Mouse (Mus musculus) heart, postnatal 0 days (tissue): ENCODE results near the gene Pimreg. TPM values are rescaled to one million over a fixed set of nuclear protein-coding genes. Genes with fewer than 3 reads are reported as not detected.

Experiments
- ATAC-seq: fragments of 200-750 bp; cut with Nextera tagmentation; 2 replicates; pipeline ENCODE4 v1.8.0; 2017; ENCODE audit warnings: low read depth, moderate number of reproducible peaks, moderate library complexity; ENCODE audit not compliant: insufficient read depth
- DNase-seq: peaks from one replicate; pipeline ENCODE4 v3.0.0-alpha.2; 2016; ENCODE audit warnings: low spot score
- H3K27ac ChIP-seq: fragments of 300-500 bp; sonication (generic); 2 replicates; pipeline ENCODE4 v1.5.1; 2014; ENCODE audit warnings: low read depth, mild to moderate bottlenecking
- H3K27me3 ChIP-seq: fragments of 300-500 bp; sonication (generic); 2 replicates; pipeline ENCODE4 v1.6.1; 2014; ENCODE audit warnings: low read length, mixed read lengths; ENCODE audit not compliant: control insufficient read depth, insufficient read depth
- H3K36me3 ChIP-seq: fragments of 300-500 bp; sonication (generic); replicated peaks from 2 replicates; pipeline ENCODE4 v1.6.1; 2014; ENCODE audit warnings: low read length, mixed read lengths; ENCODE audit not compliant: control insufficient read depth, insufficient read depth
- H3K4me1 ChIP-seq: fragments of 300-500 bp; sonication (generic); 2 replicates; pipeline ENCODE4 v1.6.1; 2014; ENCODE audit warnings: antibody characterized with exemption; ENCODE audit not compliant: control insufficient read depth, insufficient read depth
- H3K4me2 ChIP-seq: fragments of 300-500 bp; sonication (generic); 2 replicates; pipeline ENCODE4 v1.6.1; 2014; ENCODE audit warnings: low read depth, mild to moderate bottlenecking, low read length, moderate library complexity
- H3K4me3 ChIP-seq: fragments of 300-500 bp; sonication (generic); 2 replicates; pipeline ENCODE4 v1.5.1; 2014; ENCODE audit warnings: low read depth, low read length
- H3K9ac ChIP-seq: fragments of 300-500 bp; sonication (generic); replicated peaks from 2 replicates; pipeline ENCODE4 v1.6.1; 2014; ENCODE audit warnings: low read depth, low read length, mixed read lengths
- H3K9me3 ChIP-seq: fragments of 300-500 bp; sonication (generic); replicated peaks from 2 replicates; pipeline ENCODE4 v1.6.1; 2016; ENCODE audit warnings: low read length; ENCODE audit not compliant: control insufficient read depth
- CTCF ChIP-seq: IDR thresholded peaks from 2 replicates; pipeline ENCODE4 v1.5.1; 2016; ENCODE audit warnings: antibody characterized with exemption, control low read depth, low read depth
- EP300 ChIP-seq: IDR thresholded peaks from 2 replicates; pipeline ENCODE4 v1.6.1; 2016; ENCODE audit warnings: antibody characterized with exemption, low read depth
- WGBS: fragments of 180-500 bp; shearing (Covaris S2); extraction: QIAGEN DNeasy Blood & Tissue Kit; methylation state at CpG from one replicate; pipeline ENCODE4 v1.1.7; 2014; 5-methylcytosine and 5-hydroxymethylcytosine counted together
- polyA plus RNA-seq: library from polyadenylated mRNA; unstranded; fragments of >200 nt; fragmentation: Nextera tagmentation; extraction: Ambion mirVana; gene quantifications from 2 replicates; pipeline ENCODE4 v1.2.1, GENCODE M21; 2015
- total RNA-seq: library from RNA; depleted of rRNA; stranded (reverse); fragments of >200 nt; gene quantifications from 2 replicates; pipeline ENCODE4 v1.2.3, GENCODE M21; 2014; ENCODE audit warnings: low replicate concordance

Pimreg gene
- total and polyA plus RNA-seq, 2 experiments from 2014 or later = 24.6 to 30.2 TPM

GRCm38 (mm10) chr11:72078056-72078455 lies 36.2 kb downstream of the Pimreg start:
- no peaks in the 10 kb centered on the region for H3K36me3 ChIP-seq
- H3K27ac ChIP-seq = no peak overlapping the region
- no peak overlapping the region for H3K4me2 ChIP-seq
- 34% methylated on average over 3 of the region's 3 CpGs for WGBS
- H3K4me1 ChIP-seq = no peaks in the 10 kb centered on the region; the same call in 1 of the 2 replicates
- ATAC-seq (no peak), DNase-seq (no peak)
- no peak overlapping the region for H3K4me3 ChIP-seq
- no peak overlapping the region for H3K9ac ChIP-seq
- no peaks in the 10 kb centered on the region for H3K9me3 ChIP-seq
- TF ChIP-seq CTCF (no peak), EP300 (no peak)
- no peaks in the 10 kb centered on the region for H3K27me3 ChIP-seq

GRCm38 (mm10) chr11:72078647-72079046 lies 36.8 kb downstream of the Pimreg start:
- H3K36me3 ChIP-seq = no peaks in the 10 kb centered on the region
- 23% methylated on average over 4 of the region's 4 CpGs for WGBS
- H3K9ac ChIP-seq = no peak overlapping the region
- DNase-seq = no peak
- no peak for TF ChIP-seq EP300
- no peak for TF ChIP-seq CTCF
- no peak overlapping the region for H3K27ac ChIP-seq
- no peaks in the 10 kb centered on the region for H3K9me3 ChIP-seq
- no peaks in the 10 kb centered on the region; the same call in 1 of the 2 replicates for H3K4me1 ChIP-seq
- ATAC-seq = no peak
- no peak overlapping the region for H3K4me3 ChIP-seq
- no peaks in the 10 kb centered on the region for H3K27me3 ChIP-seq
- no peak overlapping the region for H3K4me2 ChIP-seq

GRCm38 (mm10) chr11:72080461-72080860 lies 38.6 kb downstream of the Pimreg start:
- 79% methylated on average over 6 of the region's 6 CpGs for WGBS
- Histone ChIP-seq H3K27ac (no peak overlapping the region), H3K36me3 (no peaks in the 10 kb centered on the region), H3K4me1 (peaks cover 3% of the 10 kb centered on the region; the same call in 1 of the 2 replicates), H3K27me3 (no peaks in the 10 kb centered on the region), H3K4me3 (no peak overlapping the region), H3K9ac (no peak overlapping the region), H3K4me2 (no peak overlapping the region), H3K9me3 (no peaks in the 10 kb centered on the region)
- DNase-seq (no peak), ATAC-seq (no peak)
- TF ChIP-seq CTCF (no peak), EP300 (no peak)

- no peak for DNase-seq
- H3K27me3 ChIP-seq = no peaks in the 10 kb centered on the region
- no peak for ATAC-seq
- 97% methylated on average over 4 of the region's 4 CpGs for WGBS
- no peaks in the 10 kb centered on the region for H3K36me3 ChIP-seq
- no peak overlapping the region for H3K4me2 ChIP-seq
- TF ChIP-seq CTCF (no peak), EP300 (no peak)
- peaks cover 19% of the 10 kb centered on the region for H3K4me1 ChIP-seq
- no peak overlapping the region for H3K9ac ChIP-seq
- H3K4me3 ChIP-seq = no peak overlapping the region
- H3K9me3 ChIP-seq = no peaks in the 10 kb centered on the region
- H3K27ac ChIP-seq = no peak overlapping the region
Measured at GRCm38 (mm10) chr11:72082601-72083000, 40.8 kb downstream of the Pimreg start.

GRCm38 (mm10) chr11:72084337-72084736 lies 42.5 kb downstream of the Pimreg start:
- H3K4me2 ChIP-seq = no peak overlapping the region
- no peak overlapping the region for H3K4me3 ChIP-seq
- no peak overlapping the region for H3K27ac ChIP-seq
- ATAC-seq (no peak), DNase-seq (no peak)
- peaks cover 19% of the 10 kb centered on the region for H3K4me1 ChIP-seq
- H3K36me3 ChIP-seq = no peaks in the 10 kb centered on the region
- no peaks in the 10 kb centered on the region for H3K9me3 ChIP-seq
- no peaks in the 10 kb centered on the region for H3K27me3 ChIP-seq
- TF ChIP-seq EP300 = no peak
- TF ChIP-seq CTCF = no peak
- no peak overlapping the region for H3K9ac ChIP-seq
- 95% methylated on average over 15 of the region's 15 CpGs for WGBS
